Comparison of ENCODE assay signal across 8 mouse cellular contexts in the genomic region with DNA sequence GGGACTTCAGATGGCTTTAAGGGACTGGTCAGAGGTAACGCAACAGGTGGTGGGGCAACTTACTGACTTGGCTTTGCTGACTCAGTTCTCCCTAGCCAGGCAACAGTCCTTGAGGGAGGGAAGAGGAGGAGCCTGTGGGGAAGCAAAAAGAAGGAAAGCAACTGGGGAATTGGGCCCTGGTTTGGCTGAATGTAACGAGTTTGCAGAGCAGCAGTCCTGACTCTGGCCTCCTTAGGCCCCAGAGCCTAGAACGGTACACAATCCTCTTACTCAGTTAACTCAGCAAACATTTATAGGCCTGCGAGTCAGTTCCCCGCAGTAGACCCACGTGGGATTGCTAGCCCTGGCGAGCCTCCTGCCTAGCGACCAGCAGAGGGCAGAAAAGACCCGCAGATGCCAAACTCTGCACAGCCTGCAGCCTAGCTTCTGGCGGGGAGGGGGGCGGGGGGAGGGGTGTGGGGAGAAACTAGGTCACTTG. TPM values are rescaled to one million over a fixed set of nuclear protein-coding genes. Genes with fewer than 3 reads are reported as not detected.
A peak's percentile ranks its signal among the peaks of the same experiment; 100 is the strongest.
DNase-seq lines count a peak whose midpoint lies in the region; ATAC-seq and TF ChIP-seq lines count a peak whose summit lies in the region.

No protein-coding gene starts in this region.

- TF ChIP-seq CTCF in midbrain, postnatal 0 days (IDR thresholded peaks at IDR 0.05) = peak; percentile 79

- no peaks in the 10 kb centered on the region for H3K27me3 ChIP-seq in embryonic facial prominence, embryonic 12.5 days
- no peaks in the 10 kb centered on the region for H3K27me3 ChIP-seq in limb, embryonic 14.5 days (ENCODE audit: control insufficient read depth, insufficient read depth, low read length)
- H3K27me3 ChIP-seq in midbrain, postnatal 0 days (ENCODE audit: insufficient read depth, low read length) = no peaks in the 10 kb centered on the region

- ATAC-seq in embryonic facial prominence, embryonic 12.5 days (ENCODE audit: insufficient number of reproducible peaks, insufficient read depth, low FRiP score, low TSS enrichment) = peak; percentile 84
- peak; percentile 91 for ATAC-seq in limb, embryonic 14.5 days (ENCODE audit: low FRiP score, low read depth)
- peak; percentile 94 for ATAC-seq in midbrain, postnatal 0 days (ENCODE audit: low FRiP score)

- TF ChIP-seq POLR2A in limb, embryonic 14.5 days (IDR thresholded peaks at IDR 0.05; ENCODE audit: borderline replicate concordance, extremely low read depth, insufficient read depth, insufficient read length) = no peak

- peak overlapping the region; percentile 18 for H3K4me2 ChIP-seq in embryonic facial prominence, embryonic 12.5 days (replicated peaks)
- H3K4me2 ChIP-seq in limb, embryonic 14.5 days (replicated peaks; ENCODE audit: low read depth, low read length, severe bottlenecking) = peak overlapping the region; percentile 32; the same call in 1 of the 2 replicates
- H3K4me2 ChIP-seq in midbrain, postnatal 0 days (ENCODE audit: low read depth, low read length, poor library complexity, severe bottlenecking) = no peak overlapping the region

- peaks cover 7% of the 10 kb centered on the region; the same call in 1 of the 2 replicates for H3K4me1 ChIP-seq in embryonic facial prominence, embryonic 12.5 days
- peaks cover 7% of the 10 kb centered on the region for H3K4me1 ChIP-seq in limb, embryonic 14.5 days (ENCODE audit: control insufficient read depth, insufficient read depth, low read length)
- H3K4me1 ChIP-seq in midbrain, postnatal 0 days (ENCODE audit: insufficient read depth, low read length) = no peaks in the 10 kb centered on the region

- no peaks in the 10 kb centered on the region for H3K36me3 ChIP-seq in embryonic facial prominence, embryonic 12.5 days
- H3K36me3 ChIP-seq in limb, embryonic 14.5 days (ENCODE audit: control insufficient read depth, insufficient read depth, low read length) = no peaks in the 10 kb centered on the region
- no peaks in the 10 kb centered on the region for H3K36me3 ChIP-seq in midbrain, postnatal 0 days (ENCODE audit: insufficient read depth, low read length)

- H3K27ac ChIP-seq in embryonic facial prominence, embryonic 12.5 days = no peak overlapping the region
- no peak overlapping the region for H3K27ac ChIP-seq in limb, embryonic 14.5 days (replicated peaks; ENCODE audit: low read depth, low read length)
- no peak overlapping the region for H3K27ac ChIP-seq in midbrain, postnatal 0 days (ENCODE audit: low read depth, low read length)

- WGBS in embryonic facial prominence, embryonic 12.5 days = 2% methylated on average over 11 of the region's 11 CpGs
- 4% methylated on average over 11 of the region's 11 CpGs for WGBS in limb, embryonic 14.5 days
- 2% methylated on average over 10 of the region's 11 CpGs for WGBS in midbrain, postnatal 0 days

- no peaks in the 10 kb centered on the region for H3K9me3 ChIP-seq in embryonic facial prominence, embryonic 12.5 days
- H3K9me3 ChIP-seq in limb, embryonic 14.5 days (ENCODE audit: control insufficient read depth, low read length) = no peaks in the 10 kb centered on the region
- no peaks in the 10 kb centered on the region for H3K9me3 ChIP-seq in midbrain, postnatal 0 days (ENCODE audit: low read length)

- no peak overlapping the region for H3K4me3 ChIP-seq in embryonic facial prominence, embryonic 12.5 days
- no peak overlapping the region for H3K4me3 ChIP-seq in limb, embryonic 14.5 days (replicated peaks; ENCODE audit: low read length)
- H3K4me3 ChIP-seq in midbrain, postnatal 0 days (ENCODE audit: low read depth, low read length) = no peak overlapping the region

- H3K9ac ChIP-seq in embryonic facial prominence, embryonic 12.5 days = no peak overlapping the region
- peak overlapping the region; percentile 47; the same call in 1 of the 2 replicates for H3K9ac ChIP-seq in limb, embryonic 14.5 days (ENCODE audit: low read depth, low read length, severe bottlenecking)
- no peak overlapping the region for H3K9ac ChIP-seq in midbrain, postnatal 0 days (replicated peaks; ENCODE audit: low read length, poor library complexity, severe bottlenecking)

- DNase-seq in urinary bladder, adult 18-20 months (ENCODE audit: low spot score in 2 of 2) = peak; percentile 59 to 71
- no peak for DNase-seq in urinary bladder, postnatal 10 days (ENCODE audit: low spot score)
- peak; percentile 72 for DNase-seq in heart, adult 8-10 months (ENCODE audit: low spot score)
- DNase-seq in kidney, adult 9 months = peak; percentile 82
- peak; percentile 74 for DNase-seq in limb, embryonic 14.5 days (ENCODE audit: low spot score)
- peak; percentile 88 for DNase-seq in midbrain, postnatal 0 days (ENCODE audit: low spot score)
- peak; percentile 11 to 68 for DNase-seq in spleen, postnatal 10 days (ENCODE audit: low spot score in 2 of 2)

RNA-seq across cellular contexts. Expression of gene Rbm15, which starts 23.5 kb away (rescaled TPM):
- 17.0 and 17.9 TPM in 2 replicates for polyA plus RNA-seq in embryonic facial prominence, embryonic 12.5 days (2016; fragmentation: Nextera tagmentation; extraction: Ambion mirVana)
- 10 to 100 TPM; 21.6 to 23.9 (median 22.4) TPM for total RNA-seq in heart, adult 8-10 months (2022)
- polyA plus RNA-seq in limb, embryonic 14.5 days (2012; rRNA removed) = 6.8 and 6.9 TPM in 2 replicates
- polyA plus RNA-seq in limb, embryonic 14.5 days (2014; fragmentation: Nextera tagmentation; extraction: Ambion mirVana) = 14.0 and 16.3 TPM in 2 replicates
- total RNA-seq in midbrain, postnatal 0 days (2014; rRNA removed) = 17.2 and 23.4 TPM in 2 replicates
- polyA plus RNA-seq in midbrain, postnatal 0 days (2015; fragmentation: Nextera tagmentation; extraction: Ambion mirVana) = 4.9 and 5.7 TPM in 2 replicates
